Mouse (Mus musculus) bone marrow macrophage, adult 2 months (primary cell): ENCODE measurements at regions not wholly inside any gene's neighbourhood (a gene's known extent, or its start where the extent isn't known, plus 50 kb on each side); places are given as distances from the start of the nearest gene placed in this dataset.
"Not testable (repeated sequence)": the region's sequence is repeated elsewhere in the genome, so short reads cannot be mapped to it uniquely, and the experiment has no call there.

Experiments used
- H3K27ac ChIP-seq: 2 replicates; pipeline ENCODE4 v1.5.1; 2012; ENCODE audit warnings: low read depth, low read length; ENCODE audit not compliant: insufficient read depth
- H3K4me1 ChIP-seq: 2 replicates; pipeline ENCODE4 v1.6.1; 2012; ENCODE audit warnings: low read length; ENCODE audit not compliant: control insufficient read depth, insufficient read depth
- H3K4me3 ChIP-seq: 2 replicates; pipeline ENCODE4 v1.5.1; 2012; ENCODE audit warnings: mild to moderate bottlenecking, low read length, moderate library complexity; ENCODE audit not compliant: insufficient read depth
- CTCF ChIP-seq: IDR thresholded peaks from 2 replicates; pipeline ENCODE4 v1.5.1; 2012; ENCODE audit warnings: low read depth, mild to moderate bottlenecking, low read length, moderate library complexity
- POLR2A ChIP-seq: IDR thresholded peaks from 2 replicates; pipeline ENCODE4 v1.6.1; 2012; ENCODE audit warnings: mild to moderate bottlenecking, low read depth, low read length, borderline replicate concordance

- H3K4me1 ChIP-seq = not testable (repeated sequence)
- H3K27ac ChIP-seq = peak overlapping the region; percentile 65
- H3K4me3 ChIP-seq = peak overlapping the region; percentile 57
These were observed 63.5 kb downstream of the Olfr693 start for GRCm38 (mm10) chr7:106616932-106617331.

GRCm38 (mm10) chr7:106612723-106613122 is 67.7 kb downstream of the Olfr693 start:
- Histone ChIP-seq H3K27ac (no peak overlapping the region), H3K4me1 (peaks cover 9% of the 10 kb centered on the region), H3K4me3 (no peak overlapping the region)
- TF ChIP-seq POLR2A (no peak), CTCF (no peak)

GRCm38 (mm10) chr7:106580424-106580823 is 100.0 kb downstream of the Olfr693 start:
- Histone ChIP-seq H3K4me1 (no peaks in the 10 kb centered on the region), H3K27ac (no peak overlapping the region), H3K4me3 (no peak overlapping the region)
- TF ChIP-seq POLR2A (no peak), CTCF (no peak)

GRCm38 (mm10) chr7:106568251-106568650 is 112.1 kb downstream of the Olfr693 start:
- H3K27ac ChIP-seq, H3K4me3 ChIP-seq: not testable (repeated sequence)

GRCm38 (mm10) chr7:106550881-106551575 is 129.4 kb downstream of the Olfr693 start:
- H3K4me1 ChIP-seq = peaks cover 8% of the 10 kb centered on the region
- TF ChIP-seq CTCF (no peak), POLR2A (no peak)
- peak overlapping the region; percentile 58 for H3K27ac ChIP-seq
- no peak overlapping the region for H3K4me3 ChIP-seq

More at GRCm38 (mm10) chr7:106568251-106568650, 112.1 kb downstream of the Olfr693 start:
- H3K4me1 ChIP-seq = not testable (repeated sequence)

GRCm38 (mm10) chr7:106529433-106530102 is 150.8 kb downstream of the Olfr693 start:
- Histone ChIP-seq H3K4me1 (peaks cover 10% of the 10 kb centered on the region), H3K27ac (peak overlapping the region; percentile 53)
- H3K4me3 ChIP-seq = not testable (repeated sequence)

GRCm38 (mm10) chr7:106529023-106529422 is 151.4 kb downstream of the Olfr693 start:
- peak overlapping the region; percentile 53; the same call in 1 of the 2 replicates for H3K27ac ChIP-seq
- H3K4me1 ChIP-seq = peaks cover 10% of the 10 kb centered on the region
- not testable (repeated sequence) for H3K4me3 ChIP-seq

GRCm38 (mm10) chr7:106494851-106495250 is 185.5 kb downstream of the Olfr693 start:
- Histone ChIP-seq H3K27ac (no peak overlapping the region), H3K4me3 (no peak overlapping the region), H3K4me1 (no peaks in the 10 kb centered on the region)
- TF ChIP-seq POLR2A = no peak
- no peak for TF ChIP-seq CTCF
